Mouse (Mus musculus): ENCODE results near the gene Syt8. TPM values are rescaled to one million over a fixed set of nuclear protein-coding genes. Genes with fewer than 3 reads are reported as not detected.

The Syt8 gene
- polyA plus RNA-seq, 1 experiment, result not detected

GRCm38 (mm10) chr7:142470171-142470691, 35.6 kb downstream of the Syt8 start:
- H3K4me3 ChIP-seq (ENCODE audit: insufficient read depth, low read length), result no peak overlapping the region
- no peak for TF ChIP-seq CTCF (IDR thresholded peaks at IDR 0.05; ENCODE audit: extremely low read depth, insufficient read depth, low read length)
- no peak for TF ChIP-seq POLR2A (IDR thresholded peaks at IDR 0.05; ENCODE audit: extremely low read depth, insufficient read depth, low read length)
- H3K4me1 ChIP-seq (ENCODE audit: control insufficient read depth, insufficient read depth, low read length), result peaks cover 6% of the 10 kb centered on the region; the same call in 1 of the 2 replicates
- no peak overlapping the region for H3K27ac ChIP-seq (ENCODE audit: insufficient read depth, low read length)

- no peak overlapping the region for H3K4me3 ChIP-seq (ENCODE audit: insufficient read depth, low read length)
- no peak overlapping the region for H3K27ac ChIP-seq (ENCODE audit: insufficient read depth, low read length)
- TF ChIP-seq POLR2A (IDR thresholded peaks at IDR 0.05; ENCODE audit: extremely low read depth, insufficient read depth, low read length), result no peak
- no peak for TF ChIP-seq CTCF (IDR thresholded peaks at IDR 0.05; ENCODE audit: extremely low read depth, insufficient read depth, low read length)
- peaks cover 6% of the 10 kb centered on the region; the same call in 1 of the 2 replicates for H3K4me1 ChIP-seq (ENCODE audit: control insufficient read depth, insufficient read depth, low read length)
These were observed 36.3 kb downstream of the Syt8 start for GRCm38 (mm10) chr7:142470808-142471413.

- Histone ChIP-seq H3K27ac (ENCODE audit: insufficient read depth, low read length) (no peak overlapping the region), H3K4me1 (ENCODE audit: control insufficient read depth, insufficient read depth, low read length) (peaks cover 6% of the 10 kb centered on the region; the same call in 1 of the 2 replicates), H3K4me3 (ENCODE audit: insufficient read depth, low read length) (no peak overlapping the region)
- TF ChIP-seq CTCF (IDR thresholded peaks at IDR 0.05; ENCODE audit: extremely low read depth, insufficient read depth, low read length) (no peak), POLR2A (IDR thresholded peaks at IDR 0.05; ENCODE audit: extremely low read depth, insufficient read depth, low read length) (no peak)
These were observed 36.8 kb downstream of the Syt8 start for GRCm38 (mm10) chr7:142471414-142471861.

- Histone ChIP-seq H3K4me3 (ENCODE audit: insufficient read depth, low read length) (no peak overlapping the region), H3K4me1 (ENCODE audit: control insufficient read depth, insufficient read depth, low read length) (peaks cover 6% of the 10 kb centered on the region; the same call in 1 of the 2 replicates), H3K27ac (ENCODE audit: insufficient read depth, low read length) (no peak overlapping the region)
- TF ChIP-seq CTCF (IDR thresholded peaks at IDR 0.05; ENCODE audit: extremely low read depth, insufficient read depth, low read length) (no peak), POLR2A (IDR thresholded peaks at IDR 0.05; ENCODE audit: extremely low read depth, insufficient read depth, low read length) (no peak)
These were observed 37.4 kb downstream of the Syt8 start for GRCm38 (mm10) chr7:142471884-142472570.

GRCm38 (mm10) chr7:142472936-142473335, 38.3 kb downstream of the Syt8 start:
- TF ChIP-seq CTCF (IDR thresholded peaks at IDR 0.05; ENCODE audit: extremely low read depth, insufficient read depth, low read length), result no peak
- TF ChIP-seq POLR2A (IDR thresholded peaks at IDR 0.05; ENCODE audit: extremely low read depth, insufficient read depth, low read length), result no peak

GRCm38 (mm10) chr7:142473476-142473875, 38.8 kb downstream of the Syt8 start:
- Histone ChIP-seq H3K27ac (ENCODE audit: insufficient read depth, low read length) (no peak overlapping the region), H3K4me1 (ENCODE audit: control insufficient read depth, insufficient read depth, low read length) (peaks cover 6% of the 10 kb centered on the region; the same call in 1 of the 2 replicates), H3K4me3 (ENCODE audit: insufficient read depth, low read length) (no peak overlapping the region)
- TF ChIP-seq CTCF (IDR thresholded peaks at IDR 0.05; ENCODE audit: extremely low read depth, insufficient read depth, low read length) (no peak), POLR2A (IDR thresholded peaks at IDR 0.05; ENCODE audit: extremely low read depth, insufficient read depth, low read length) (no peak)

More at GRCm38 (mm10) chr7:142472936-142473335, 38.3 kb downstream of the Syt8 start:
- H3K27ac ChIP-seq (ENCODE audit: insufficient read depth, low read length), result no peak overlapping the region
- peaks cover 6% of the 10 kb centered on the region; the same call in 1 of the 2 replicates for H3K4me1 ChIP-seq (ENCODE audit: control insufficient read depth, insufficient read depth, low read length)
- no peak overlapping the region for H3K4me3 ChIP-seq (ENCODE audit: insufficient read depth, low read length)

- Histone ChIP-seq H3K4me3 (ENCODE audit: insufficient read depth, low read length) (no peak overlapping the region), H3K4me1 (ENCODE audit: control insufficient read depth, insufficient read depth, low read length) (peaks cover 6% of the 10 kb centered on the region; the same call in 1 of the 2 replicates), H3K27ac (ENCODE audit: insufficient read depth, low read length) (no peak overlapping the region)
- TF ChIP-seq POLR2A (IDR thresholded peaks at IDR 0.05; ENCODE audit: extremely low read depth, insufficient read depth, low read length) (no peak), CTCF (IDR thresholded peaks at IDR 0.05; ENCODE audit: extremely low read depth, insufficient read depth, low read length) (no peak)
These were observed 40.1 kb downstream of the Syt8 start for GRCm38 (mm10) chr7:142474799-142475198.

- no peak overlapping the region for H3K4me3 ChIP-seq (ENCODE audit: insufficient read depth, low read length)
- H3K4me1 ChIP-seq (ENCODE audit: control insufficient read depth, insufficient read depth, low read length), result peaks cover 3% of the 10 kb centered on the region; the same call in 1 of the 2 replicates
- TF ChIP-seq POLR2A (IDR thresholded peaks at IDR 0.05; ENCODE audit: extremely low read depth, insufficient read depth, low read length) (no peak), CTCF (IDR thresholded peaks at IDR 0.05; ENCODE audit: extremely low read depth, insufficient read depth, low read length) (no peak)
- H3K27ac ChIP-seq (ENCODE audit: insufficient read depth, low read length), result no peak overlapping the region
These were observed 41.0 kb downstream of the Syt8 start for GRCm38 (mm10) chr7:142475641-142476040.

GRCm38 (mm10) chr7:142476271-142476670, 41.6 kb downstream of the Syt8 start:
- Histone ChIP-seq H3K4me3 (ENCODE audit: insufficient read depth, low read length) (no peak overlapping the region), H3K4me1 (ENCODE audit: control insufficient read depth, insufficient read depth, low read length) (no peaks in the 10 kb centered on the region), H3K27ac (ENCODE audit: insufficient read depth, low read length) (no peak overlapping the region)
- TF ChIP-seq POLR2A (IDR thresholded peaks at IDR 0.05; ENCODE audit: extremely low read depth, insufficient read depth, low read length), result no peak
- no peak for TF ChIP-seq CTCF (IDR thresholded peaks at IDR 0.05; ENCODE audit: extremely low read depth, insufficient read depth, low read length)
